Mouse (Mus musculus): Measurements from ENCODE around the gene Gna12.

The Gna12 gene

GRCm38 (mm10) chr5:140796051-140796450 lies 34.2 kb downstream of the Gna12 start:
- DNase-seq (ENCODE audit: low spot score), result peak; percentile 66

GRCm38 (mm10) chr5:140795176-140795575 lies 35.1 kb downstream of the Gna12 start:
- no peak for DNase-seq (ENCODE audit: low spot score)

GRCm38 (mm10) chr5:140794753-140795152 lies 35.5 kb downstream of the Gna12 start:
- no peak for DNase-seq (ENCODE audit: low spot score)

- DNase-seq (ENCODE audit: low spot score), result no peak
These were observed 38.0 kb downstream of the Gna12 start for GRCm38 (mm10) chr5:140792233-140792632.

- peak; percentile 77 for DNase-seq (ENCODE audit: low spot score)
These were observed 39.0 kb downstream of the Gna12 start for GRCm38 (mm10) chr5:140790937-140791877.

- DNase-seq (ENCODE audit: low spot score), result peak; percentile 54
These were observed 39.8 kb downstream of the Gna12 start for GRCm38 (mm10) chr5:140790392-140790791.

- peak; percentile 38 for DNase-seq (ENCODE audit: low spot score)
These were observed 40.7 kb downstream of the Gna12 start for GRCm38 (mm10) chr5:140789561-140789960.

- no peak for DNase-seq (ENCODE audit: low spot score)
These were observed 44.9 kb downstream of the Gna12 start for GRCm38 (mm10) chr5:140785240-140785872.

- no peak for DNase-seq (ENCODE audit: low spot score)
These were observed 45.9 kb downstream of the Gna12 start for GRCm38 (mm10) chr5:140784288-140784687.

GRCm38 (mm10) chr5:140783577-140783976 lies 46.7 kb downstream of the Gna12 start:
- no peak for DNase-seq (ENCODE audit: low spot score)

GRCm38 (mm10) chr5:140781886-140782572 lies 48.2 kb downstream of the Gna12 start:
- DNase-seq (ENCODE audit: low spot score), result peak; percentile 42

GRCm38 (mm10) chr5:140781122-140781521 lies 49.1 kb downstream of the Gna12 start:
- DNase-seq (ENCODE audit: low spot score), result no peak

- no peak for DNase-seq (ENCODE audit: low spot score)
These were observed 53.3 kb downstream of the Gna12 start for GRCm38 (mm10) chr5:140776968-140777367.

GRCm38 (mm10) chr5:140775111-140775510 lies 55.1 kb downstream of the Gna12 start:
- no peak for DNase-seq (ENCODE audit: low spot score)

GRCm38 (mm10) chr5:140772158-140772557 lies 58.1 kb downstream of the Gna12 start:
- DNase-seq (ENCODE audit: low spot score), result no peak

- no peak for DNase-seq (ENCODE audit: low spot score)
These were observed 58.6 kb downstream of the Gna12 start for GRCm38 (mm10) chr5:140771612-140772011.

GRCm38 (mm10) chr5:140768333-140768732 lies 61.9 kb downstream of the Gna12 start:
- peak; percentile 75 for DNase-seq (ENCODE audit: low spot score)

GRCm38 (mm10) chr5:140767704-140768141 lies 62.5 kb downstream of the Gna12 start:
- DNase-seq (ENCODE audit: low spot score), result peak; percentile 83

- no peak for DNase-seq (ENCODE audit: low spot score)
These were observed 63.7 kb downstream of the Gna12 start for GRCm38 (mm10) chr5:140766566-140766965.

- peak; percentile 76 for DNase-seq (ENCODE audit: low spot score)
These were observed 65.2 kb downstream of the Gna12 start for GRCm38 (mm10) chr5:140764921-140765613.

- DNase-seq (ENCODE audit: low spot score), result no peak
These were observed 67.7 kb downstream of the Gna12 start for GRCm38 (mm10) chr5:140762540-140762939.

- no peak for DNase-seq (ENCODE audit: low spot score)
These were observed 71.4 kb downstream of the Gna12 start for GRCm38 (mm10) chr5:140758864-140759263.
